Mouse (Mus musculus) CH12.LX (cell line): ENCODE measurements around the gene Ubxn7.

Experiments
- CHD2 ChIP-seq: IDR thresholded peaks from 2 replicates; pipeline ENCODE4 v1.6.1; 2011; ENCODE audit warnings: low read length, improper control_type of control experiment
- CTCF ChIP-seq, 2 experiments: IDR thresholded peaks in 1 of 2; conservative IDR thresholded peaks in 1 of 2; 2 replicates each; pipeline ENCODE4 v1.5.1; 2011 to 2012; ENCODE audit warnings: low read depth in 2 of 2, low read length in 2 of 2, improper control_type of control experiment in 1 of 2, inconsistent platforms in 1 of 2, mild to moderate bottlenecking in 1 of 2, moderate library complexity in 1 of 2
- PAX5 ChIP-seq: IDR thresholded peaks from 2 replicates; pipeline ENCODE4 v1.6.1; 2012; ENCODE audit warnings: low read length, inconsistent platforms, mixed read lengths
- POLR2A ChIP-seq: IDR thresholded peaks from 2 replicates; pipeline ENCODE4 v1.6.1; 2011; ENCODE audit warnings: low read depth, mild to moderate bottlenecking, improper control_type of control experiment, low read length
- SMC3 ChIP-seq: IDR thresholded peaks from 2 replicates; pipeline ENCODE4 v1.6.1; 2011; ENCODE audit warnings: low read depth, low read length, improper control_type of control experiment
- TBP ChIP-seq: conservative IDR thresholded peaks from 2 replicates; pipeline ENCODE4 v1.6.1; 2011; ENCODE audit warnings: low read depth, low read length, improper control_type of control experiment
- USF1 ChIP-seq: IDR thresholded peaks from 2 replicates; pipeline ENCODE4 v1.6.1; 2014; ENCODE audit warnings: low read depth, mild to moderate bottlenecking, inconsistent platforms, low read length, improper control_type of control experiment
- ZC3H11A ChIP-seq: IDR thresholded peaks from 2 replicates; pipeline ENCODE4 v1.6.1; 2012; ENCODE audit warnings: low read depth, mild to moderate bottlenecking, inconsistent platforms, low read length, improper control_type of control experiment
- ZKSCAN1 ChIP-seq: IDR thresholded peaks from 2 replicates; pipeline ENCODE4 v1.6.1; 2012; ENCODE audit warnings: low read depth, inconsistent platforms, low read length, improper control_type of control experiment, borderline replicate concordance
- ZNF384 ChIP-seq: IDR thresholded peaks from 2 replicates; pipeline ENCODE4 v1.6.1; 2012; ENCODE audit warnings: low read depth, low read length, improper control_type of control experiment, inconsistent platforms

- no peak for TF ChIP-seq SMC3
- no peak for TF ChIP-seq CTCF (conservative IDR thresholded peaks at IDR 0.05 in 1 of 2, IDR thresholded peaks at IDR 0.05 in 1 of 2; ENCODE audit: low read depth in 2 of 2, low read length in 2 of 2)
- TF ChIP-seq ZKSCAN1: no peak
- no peak for TF ChIP-seq TBP
- no peak for TF ChIP-seq PAX5
- no peak for TF ChIP-seq ZC3H11A
- TF ChIP-seq POLR2A: no peak
- TF ChIP-seq USF1: no peak
- no peak for TF ChIP-seq CHD2
- no peak for TF ChIP-seq ZNF384
These were observed 8.1 kb upstream of the Ubxn7 start for GRCm38 (mm10) chr16:32323953-32324352.
